Mouse (Mus musculus) E14TG2a.4 (cell line): ENCODE measurements around the gene Emilin3.

Experiments used
- H3K27me3 ChIP-seq: 2 replicates; pipeline ENCODE4 v1.6.1; 2014; ENCODE audit warnings: low read length, control low read depth; ENCODE audit not compliant: insufficient read depth
- H3K36me3 ChIP-seq: 2 replicates; pipeline ENCODE4 v1.6.1; 2014; ENCODE audit warnings: low read length, control low read depth; ENCODE audit not compliant: insufficient read depth
- H3K4me1 ChIP-seq: replicated peaks from 2 replicates; pipeline ENCODE4 v1.6.1; 2014; ENCODE audit warnings: low read depth, low read length, control low read depth
- H3K4me3 ChIP-seq: replicated peaks from 2 replicates; pipeline ENCODE4 v1.5.1; 2014; ENCODE audit warnings: mild to moderate bottlenecking, low read length
- H3K9me3 ChIP-seq: 2 replicates; pipeline ENCODE4 v1.6.1; 2014; ENCODE audit warnings: low read length, control low read depth
- CTCF ChIP-seq: conservative IDR thresholded peaks from 2 replicates; pipeline ENCODE4 v1.5.1; 2014; ENCODE audit warnings: low read length
- NANOG ChIP-seq: IDR thresholded peaks from 2 replicates; pipeline ENCODE4 v1.6.1; 2014; ENCODE audit warnings: borderline replicate concordance, low read length, mixed read lengths
- POU5F1 ChIP-seq: IDR thresholded peaks from 2 replicates; pipeline ENCODE4 v1.6.1; 2014; ENCODE audit warnings: low read length, borderline replicate concordance

Gene Emilin3

GRCm38 (mm10) chr2:160874231-160874877 lies 37.8 kb downstream of the Emilin3 start:
- Histone ChIP-seq H3K9me3 (0 out of 2 replicates have a peak, but pooled peaks cover 7% of the 10 kb centered on the region), H3K4me1 (peaks cover 10% of the 10 kb centered on the region), H3K36me3 (no peaks in the 10 kb centered on the region), H3K4me3 (no peak overlapping the region), H3K27me3 (peaks cover 24% of the 10 kb centered on the region)
- no peak for TF ChIP-seq NANOG
- TF ChIP-seq POU5F1, result no peak
- TF ChIP-seq CTCF, result no peak

DNA sequence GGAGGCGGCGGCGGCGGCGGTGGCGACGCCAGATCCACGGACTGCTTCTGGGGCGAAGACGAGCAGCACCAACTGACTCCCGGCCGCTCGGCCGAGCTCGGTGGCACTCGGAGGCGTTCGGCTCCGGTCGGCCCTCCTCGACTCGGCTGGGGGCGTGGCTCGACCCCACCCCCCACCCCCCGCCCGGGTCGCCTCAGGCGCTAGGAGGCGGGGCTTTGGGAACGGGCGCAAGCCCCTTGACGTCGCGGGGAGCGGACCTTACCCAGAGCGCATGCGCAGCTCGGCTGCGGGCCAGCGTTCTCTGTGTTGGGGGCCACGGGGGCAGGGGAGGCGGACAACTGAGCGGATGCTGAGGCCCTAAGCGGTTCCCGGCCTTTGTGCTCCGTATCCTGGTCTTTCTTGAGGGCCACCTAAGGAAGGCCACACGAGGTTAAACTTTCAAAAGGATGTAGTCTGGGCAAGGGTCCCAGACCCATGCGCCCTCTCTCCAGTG lies 39.2 kb downstream of the Emilin3 start, which contains the start of gene Zhx3:
TSS of gene Zhx3 (minus strand) at position 109 of the 493 bp plus-strand sequence.
- peaks cover 10% of the 10 kb centered on the region for H3K4me1 ChIP-seq
- 0 out of 2 replicates have a peak, but pooled peaks cover 7% of the 10 kb centered on the region for H3K9me3 ChIP-seq
- H3K4me3 ChIP-seq, result peak within 1 kb of the TSS; percentile 89
- H3K27me3 ChIP-seq, result peaks cover 31% of the 10 kb centered on the region
- H3K36me3 ChIP-seq, result no peaks in the 10 kb centered on the region
- TF ChIP-seq NANOG (no peak), POU5F1 (no peak), CTCF (no peak)

DNA sequence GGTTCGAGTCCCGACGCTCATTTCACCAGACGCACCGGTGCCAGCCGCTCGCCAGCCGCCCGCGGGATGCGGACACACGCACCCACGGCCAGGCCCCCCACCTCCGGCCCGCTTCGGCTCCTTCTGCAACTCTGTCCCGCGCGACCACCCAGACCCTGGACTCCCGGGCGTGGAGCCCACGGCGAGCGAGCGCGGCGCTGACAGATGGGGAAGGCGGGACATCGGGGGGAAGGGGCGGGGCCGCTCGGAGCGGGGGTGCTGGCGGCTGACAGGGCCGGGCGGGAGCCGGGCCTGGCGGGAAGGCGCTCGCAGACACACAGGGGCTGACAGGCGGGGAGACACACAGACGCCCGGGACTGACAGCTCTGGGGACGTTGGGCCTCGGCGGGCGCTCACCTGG lies 39.7 kb downstream of the Emilin3 start:
- Histone ChIP-seq H3K36me3 (no peaks in the 10 kb centered on the region), H3K4me1 (peaks cover 10% of the 10 kb centered on the region), H3K9me3 (0 out of 2 replicates have a peak, but pooled peaks cover 7% of the 10 kb centered on the region), H3K4me3 (peak overlapping the region; percentile 89), H3K27me3 (peaks cover 31% of the 10 kb centered on the region)
- TF ChIP-seq POU5F1 (no peak), CTCF (no peak), NANOG (no peak)

GRCm38 (mm10) chr2:160871310-160871709 lies 40.8 kb downstream of the Emilin3 start:
- Histone ChIP-seq H3K4me1 (peaks cover 10% of the 10 kb centered on the region), H3K27me3 (peaks cover 31% of the 10 kb centered on the region), H3K9me3 (0 out of 2 replicates have a peak, but pooled peaks cover 7% of the 10 kb centered on the region), H3K4me3 (no peak overlapping the region), H3K36me3 (no peaks in the 10 kb centered on the region)
- TF ChIP-seq NANOG, result no peak
- no peak for TF ChIP-seq CTCF
- no peak for TF ChIP-seq POU5F1

GRCm38 (mm10) chr2:160869446-160869845 lies 42.7 kb downstream of the Emilin3 start:
- Histone ChIP-seq H3K9me3 (no peaks in the 10 kb centered on the region), H3K36me3 (no peaks in the 10 kb centered on the region), H3K4me1 (peaks cover 10% of the 10 kb centered on the region), H3K4me3 (no peak overlapping the region), H3K27me3 (peaks cover 28% of the 10 kb centered on the region)
- TF ChIP-seq POU5F1 (no peak), CTCF (no peak), NANOG (no peak)

DNA sequence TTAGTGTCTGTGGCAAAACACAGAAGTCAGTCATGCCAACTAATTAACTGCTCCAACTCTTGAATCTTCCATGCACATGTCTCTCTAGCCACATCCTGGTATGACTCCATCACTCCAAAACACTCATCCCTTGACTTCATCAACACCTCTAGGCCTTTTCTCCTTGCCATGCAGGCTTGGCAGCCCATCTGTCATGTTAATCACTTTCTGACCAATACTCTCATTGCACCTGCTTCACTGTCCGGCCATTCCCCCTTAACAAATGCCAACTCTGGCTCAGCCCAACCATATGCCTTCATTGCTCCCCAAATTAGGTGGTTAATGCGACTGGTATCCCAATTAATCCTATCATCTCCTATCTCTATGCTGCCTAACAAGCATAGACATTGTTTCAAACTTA lies 46.9 kb downstream of the Emilin3 start:
- H3K4me3 ChIP-seq, result no peak overlapping the region
- TF ChIP-seq NANOG (no peak), POU5F1 (no peak), CTCF (no peak)

DNA sequence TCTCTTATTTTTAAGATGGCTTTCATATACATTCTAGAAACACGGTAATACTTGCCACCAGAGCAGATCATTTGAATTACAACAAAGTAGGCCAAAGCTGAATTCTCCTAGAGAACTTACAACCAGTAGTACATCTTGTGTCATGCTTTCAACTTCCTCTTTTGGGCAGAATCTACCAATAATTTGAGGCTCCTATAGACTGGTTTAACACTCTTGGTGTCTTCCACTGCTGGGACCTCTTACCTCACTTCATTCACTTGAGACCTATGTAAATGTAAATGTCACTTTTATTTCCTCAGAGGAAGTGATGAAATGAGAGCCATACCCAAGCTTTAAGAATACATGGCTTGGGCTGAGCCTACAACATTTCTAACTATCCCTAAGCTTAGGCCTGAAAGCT lies 48.0 kb downstream of the Emilin3 start:
- TF ChIP-seq POU5F1, result no peak
- TF ChIP-seq NANOG, result no peak
- TF ChIP-seq CTCF, result no peak
- Histone ChIP-seq H3K36me3 (no peaks in the 10 kb centered on the region), H3K4me1 (no peaks in the 10 kb centered on the region), H3K4me3 (no peak overlapping the region), H3K9me3 (no peaks in the 10 kb centered on the region), H3K27me3 (peaks cover 7% of the 10 kb centered on the region; the same call in 1 of the 2 replicates)

More for the DNA sequence above, 46.9 kb downstream of the Emilin3 start:
- no peaks in the 10 kb centered on the region for H3K4me1 ChIP-seq
- peaks cover 11% of the 10 kb centered on the region for H3K27me3 ChIP-seq
- H3K9me3 ChIP-seq, result no peaks in the 10 kb centered on the region
- no peaks in the 10 kb centered on the region for H3K36me3 ChIP-seq

DNA sequence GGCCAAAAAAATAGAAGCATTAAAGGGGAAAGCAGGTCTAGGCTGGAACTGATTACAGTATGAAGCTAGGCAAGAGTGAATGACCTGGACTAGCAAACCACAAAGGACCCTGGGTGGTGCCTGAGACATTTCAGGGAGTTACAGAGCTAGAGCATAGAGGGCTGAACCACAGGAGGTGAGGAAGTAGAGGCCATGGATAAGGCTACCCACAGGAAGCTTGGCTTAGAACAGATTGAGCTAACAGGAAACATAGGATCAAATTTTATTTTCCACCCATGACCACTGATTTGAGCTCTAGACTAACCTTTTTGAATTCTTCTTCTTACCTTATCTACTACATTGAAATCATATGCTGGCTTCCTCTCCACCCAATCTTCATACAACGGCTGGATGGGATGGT lies 51.8 kb downstream of the Emilin3 start:
- no peak for TF ChIP-seq CTCF
- no peak for TF ChIP-seq NANOG
- Histone ChIP-seq H3K9me3 (peaks cover 4% of the 10 kb centered on the region; the same call in 1 of the 2 replicates), H3K4me3 (no peak overlapping the region), H3K27me3 (no peaks in the 10 kb centered on the region; the same call in 1 of the 2 replicates), H3K4me1 (no peaks in the 10 kb centered on the region), H3K36me3 (no peaks in the 10 kb centered on the region)
